Mouse (Mus musculus): ENCODE measurements around the gene Hsd17b3.

- TF ChIP-seq CTCF (IDR thresholded peaks at IDR 0.05) (no peak), EP300 (IDR thresholded peaks at IDR 0.05) (peak; percentile 48; the same call in 1 of the 2 replicates)
Measured at GRCm38 (mm10) chr13:64126316-64126715, 37.3 kb upstream of the Hsd17b3 start.

Measured in lung, postnatal 0 days (tissue).